Mouse (Mus musculus) forebrain, embryonic 10.5 days (tissue): Measurements from ENCODE around the gene Dync1li2. TPM values are rescaled to one million over a fixed set of nuclear protein-coding genes. Genes with fewer than 3 reads are reported as not detected.

ENCODE experiments used
- DNase-seq: peaks from one replicate; pipeline ENCODE4 v3.0.0-alpha.2; 2017; ENCODE audit warnings: low spot score; ENCODE audit errors: extremely low spot score
- H3K27ac ChIP-seq: fragments of 300-500 bp; sonication (generic); 2 replicates; pipeline ENCODE4 v1.5.1; 2016; ENCODE audit warnings: mild to moderate bottlenecking
- H3K27me3 ChIP-seq: fragments of 300-500 bp; sonication (generic); 2 replicates; pipeline ENCODE4 v1.6.1; 2016; ENCODE audit warnings: mild to moderate bottlenecking; ENCODE audit not compliant: poor library complexity, severe bottlenecking
- H3K36me3 ChIP-seq: fragments of 300-500 bp; sonication (generic); replicated peaks from 2 replicates; pipeline ENCODE4 v1.6.1; 2016; ENCODE audit warnings: mild to moderate bottlenecking, moderate library complexity
- H3K4me1 ChIP-seq: fragments of 300-500 bp; sonication (generic); 2 replicates; pipeline ENCODE4 v1.6.1; 2016
- H3K4me3 ChIP-seq: fragments of 300-500 bp; sonication (generic); 2 replicates; pipeline ENCODE4 v1.5.1; 2016; ENCODE audit warnings: mild to moderate bottlenecking, moderate library complexity
- H3K9me3 ChIP-seq: fragments of 300-500 bp; sonication (generic); 2 replicates; pipeline ENCODE4 v1.6.1; 2016; ENCODE audit warnings: mild to moderate bottlenecking, moderate library complexity
- whole genome bisulfite sequencing: fragments of 180-500 bp; shearing (Covaris S2); methylation state at CpG from one replicate; pipeline ENCODE4 v1.1.7; 2016; 5-methylcytosine and 5-hydroxymethylcytosine counted together
- polyA plus RNA-seq: library from polyadenylated mRNA; unstranded; fragments of >200 nt; fragmentation: Nextera tagmentation; extraction: Ambion mirVana; gene quantifications from 2 replicates; pipeline ENCODE4 v1.2.1, GENCODE M21; 2016

The Dync1li2 gene
- polyA plus RNA-seq, 1 experiment from 2014 or later = 81.9 TPM

GRCm38 (mm10) chr8:104436038-104436437 lies 6.8 kb downstream of the Dync1li2 start:
- Histone ChIP-seq H3K27me3 (no peaks in the 10 kb centered on the region), H3K4me1 (peaks cover 4% of the 10 kb centered on the region), H3K9me3 (no peaks in the 10 kb centered on the region; the same call in 1 of the 2 replicates), H3K4me3 (no peak overlapping the region), H3K27ac (no peak overlapping the region), H3K36me3 (peaks cover 100% of the 10 kb centered on the region)
- no peak for DNase-seq
- WGBS = 93% methylated on average over 12 of the region's 12 CpGs

DNA sequence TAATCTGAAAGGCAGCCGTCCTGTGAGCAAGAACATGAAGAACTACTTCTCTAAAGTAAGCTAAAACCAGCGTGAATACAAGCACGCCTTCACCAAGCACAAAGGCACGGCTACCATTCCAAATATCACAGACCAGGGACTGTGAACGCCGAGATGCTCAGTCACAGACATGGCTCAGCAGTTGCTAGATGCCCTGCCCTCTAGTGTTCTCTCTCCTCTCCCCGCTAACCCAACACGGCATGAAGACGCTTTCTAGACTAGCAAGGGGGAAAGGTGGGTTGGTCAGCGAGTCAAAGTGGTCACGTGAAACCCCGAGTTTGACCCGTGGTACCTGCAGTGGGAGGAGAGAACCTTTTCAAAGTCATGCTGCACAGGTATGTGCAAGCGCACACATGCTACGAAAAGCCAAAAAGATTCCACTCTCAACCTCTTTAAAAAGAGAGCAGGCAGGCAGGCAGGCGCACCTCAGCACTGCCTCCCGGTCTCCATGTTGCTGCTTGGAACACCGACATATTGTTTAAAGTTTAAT lies 8.0 kb downstream of the Dync1li2 start:
- H3K27me3 ChIP-seq = no peaks in the 10 kb centered on the region
- no peak for DNase-seq
- no peaks in the 10 kb centered on the region for H3K4me1 ChIP-seq
- 91% methylated on average over 18 of the region's 18 CpGs for WGBS
- H3K9me3 ChIP-seq = no peaks in the 10 kb centered on the region; the same call in 1 of the 2 replicates
- peaks cover 100% of the 10 kb centered on the region for H3K36me3 ChIP-seq
- H3K4me3 ChIP-seq = no peak overlapping the region
- H3K27ac ChIP-seq = no peak overlapping the region

DNA sequence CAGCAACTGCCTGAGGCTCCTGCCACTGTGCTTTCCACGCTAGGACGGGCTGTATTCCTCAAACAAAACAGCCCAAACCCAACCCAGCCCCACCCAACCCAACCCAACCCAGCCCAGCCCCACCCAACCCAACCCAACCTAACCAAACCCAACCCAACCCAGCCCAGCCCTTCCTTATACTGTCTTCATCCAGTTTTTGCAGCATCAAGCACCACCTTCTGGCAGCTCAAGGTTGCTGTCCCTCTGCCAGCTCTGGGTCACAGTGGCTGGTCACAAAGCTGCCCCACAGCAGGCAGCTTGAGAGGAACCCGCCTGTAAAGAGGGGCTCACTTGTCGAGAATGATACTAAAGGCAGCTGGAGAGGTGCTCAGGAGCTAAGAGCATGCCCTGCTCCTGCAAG lies 8.6 kb downstream of the Dync1li2 start:
- no peaks in the 10 kb centered on the region for H3K27me3 ChIP-seq
- no peak for DNase-seq
- H3K4me3 ChIP-seq = no peak overlapping the region
- H3K27ac ChIP-seq = no peak overlapping the region
- no peaks in the 10 kb centered on the region; the same call in 1 of the 2 replicates for H3K9me3 ChIP-seq
- H3K4me1 ChIP-seq = no peaks in the 10 kb centered on the region
- 86% methylated on average over 4 of the region's 4 CpGs for WGBS
- H3K36me3 ChIP-seq = peaks cover 100% of the 10 kb centered on the region

GRCm38 (mm10) chr8:104433191-104433842 lies 9.5 kb downstream of the Dync1li2 start:
- no peak overlapping the region for H3K4me3 ChIP-seq
- peaks cover 100% of the 10 kb centered on the region for H3K36me3 ChIP-seq
- DNase-seq = no peak
- 94% methylated on average over 5 of the region's 5 CpGs for WGBS
- H3K27ac ChIP-seq = no peak overlapping the region
- no peaks in the 10 kb centered on the region for H3K27me3 ChIP-seq
- H3K9me3 ChIP-seq = no peaks in the 10 kb centered on the region; the same call in 1 of the 2 replicates
- H3K4me1 ChIP-seq = no peaks in the 10 kb centered on the region

- no peaks in the 10 kb centered on the region for H3K4me1 ChIP-seq
- no peaks in the 10 kb centered on the region; the same call in 1 of the 2 replicates for H3K9me3 ChIP-seq
- no peak overlapping the region for H3K27ac ChIP-seq
- H3K36me3 ChIP-seq = peaks cover 100% of the 10 kb centered on the region
- 97% methylated on average over 6 of the region's 6 CpGs for WGBS
- DNase-seq = no peak
- H3K4me3 ChIP-seq = no peak overlapping the region
- no peaks in the 10 kb centered on the region for H3K27me3 ChIP-seq
Observed at GRCm38 (mm10) chr8:104432656-104433055, 10.2 kb downstream of the Dync1li2 start.

- WGBS = 92% methylated on average over 7 of the region's 7 CpGs
Observed at GRCm38 (mm10) chr8:104430230-104430629, 12.6 kb downstream of the Dync1li2 start.

GRCm38 (mm10) chr8:104427703-104428102 lies 15.1 kb downstream of the Dync1li2 start:
- Histone ChIP-seq H3K9me3 (no peaks in the 10 kb centered on the region; the same call in 1 of the 2 replicates), H3K36me3 (peaks cover 100% of the 10 kb centered on the region), H3K27me3 (no peaks in the 10 kb centered on the region), H3K4me1 (no peaks in the 10 kb centered on the region), H3K27ac (no peak overlapping the region), H3K4me3 (no peak overlapping the region)
- WGBS = 97% methylated on average over 13 of the region's 13 CpGs
- no peak for DNase-seq

More at GRCm38 (mm10) chr8:104430230-104430629, 12.6 kb downstream of the Dync1li2 start:
- Histone ChIP-seq H3K4me3 (no peak overlapping the region), H3K36me3 (peaks cover 100% of the 10 kb centered on the region), H3K4me1 (no peaks in the 10 kb centered on the region), H3K27me3 (no peaks in the 10 kb centered on the region), H3K27ac (no peak overlapping the region), H3K9me3 (no peaks in the 10 kb centered on the region; the same call in 1 of the 2 replicates)
- no peak for DNase-seq

GRCm38 (mm10) chr8:104422313-104422712 lies 20.5 kb downstream of the Dync1li2 start:
- H3K4me1 ChIP-seq = no peaks in the 10 kb centered on the region
- 93% methylated on average over 6 of the region's 6 CpGs for WGBS
- H3K4me3 ChIP-seq = no peak overlapping the region
- H3K27ac ChIP-seq = no peak overlapping the region
- peaks cover 100% of the 10 kb centered on the region for H3K36me3 ChIP-seq
- H3K27me3 ChIP-seq = no peaks in the 10 kb centered on the region
- no peaks in the 10 kb centered on the region for H3K9me3 ChIP-seq
- DNase-seq = no peak

- Histone ChIP-seq H3K27me3 (no peaks in the 10 kb centered on the region), H3K4me1 (peaks cover 2% of the 10 kb centered on the region; the same call in 1 of the 2 replicates), H3K36me3 (peaks cover 54% of the 10 kb centered on the region), H3K9me3 (no peaks in the 10 kb centered on the region), H3K27ac (no peak overlapping the region), H3K4me3 (no peak overlapping the region)
- no peak for DNase-seq
- whole genome bisulfite sequencing = 89% methylated on average over 6 of the region's 6 CpGs
Observed at GRCm38 (mm10) chr8:104416022-104416421, 26.8 kb downstream of the Dync1li2 start.

DNA sequence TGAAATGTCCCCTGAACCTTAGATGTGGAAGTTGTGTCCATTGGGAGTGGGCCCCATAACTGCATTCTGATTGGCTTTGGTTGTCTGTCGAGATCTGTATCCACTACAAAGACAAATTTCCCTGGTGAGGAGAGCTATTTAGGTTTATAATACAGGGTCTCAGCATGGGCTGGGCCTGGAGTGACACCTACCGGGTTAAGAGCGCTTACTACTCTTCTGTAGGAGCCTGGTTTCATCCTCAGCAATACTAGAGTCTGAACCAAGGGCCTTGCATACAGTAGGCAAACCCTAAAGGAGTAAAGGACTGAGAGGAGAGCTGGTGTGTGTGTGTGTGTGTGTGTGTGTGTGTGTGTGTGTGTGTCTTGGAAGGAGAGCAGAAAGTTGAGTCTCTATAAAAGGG lies 28.6 kb downstream of the Dync1li2 start:
- no peak overlapping the region for H3K4me3 ChIP-seq
- 69% methylated on average over 3 of the region's 3 CpGs for WGBS
- H3K27me3 ChIP-seq = no peaks in the 10 kb centered on the region
- peaks cover 7% of the 10 kb centered on the region; the same call in 1 of the 2 replicates for H3K4me1 ChIP-seq
- DNase-seq = no peak
- H3K9me3 ChIP-seq = no peaks in the 10 kb centered on the region
- H3K27ac ChIP-seq = no peak overlapping the region
- H3K36me3 ChIP-seq = peaks cover 35% of the 10 kb centered on the region

DNA sequence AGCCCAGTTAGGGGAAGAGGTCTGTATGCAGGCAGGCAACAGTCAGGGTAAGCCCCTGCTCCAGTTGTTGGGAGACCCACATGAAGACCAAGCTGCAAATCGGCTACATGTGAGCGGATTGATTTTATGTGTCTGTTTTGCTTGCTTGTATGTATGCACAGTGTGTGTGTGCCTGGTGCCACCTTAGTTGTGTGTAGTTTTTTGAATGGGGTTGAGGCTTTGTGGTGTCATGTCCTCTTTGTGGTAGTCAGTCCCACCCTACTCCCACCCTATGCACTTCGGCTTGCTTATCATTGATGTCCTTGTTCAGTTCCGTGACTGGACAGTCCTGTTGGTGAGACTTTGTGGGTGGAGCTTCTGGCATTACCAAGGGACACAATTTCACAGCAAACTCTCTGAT lies 29.1 kb downstream of the Dync1li2 start:
- DNase-seq = no peak
- Histone ChIP-seq H3K36me3 (peaks cover 31% of the 10 kb centered on the region), H3K9me3 (no peaks in the 10 kb centered on the region), H3K4me3 (no peak overlapping the region), H3K27me3 (no peaks in the 10 kb centered on the region), H3K4me1 (peaks cover 7% of the 10 kb centered on the region; the same call in 1 of the 2 replicates), H3K27ac (no peak overlapping the region)
- 90% methylated on average over 4 of the region's 4 CpGs for WGBS

DNA sequence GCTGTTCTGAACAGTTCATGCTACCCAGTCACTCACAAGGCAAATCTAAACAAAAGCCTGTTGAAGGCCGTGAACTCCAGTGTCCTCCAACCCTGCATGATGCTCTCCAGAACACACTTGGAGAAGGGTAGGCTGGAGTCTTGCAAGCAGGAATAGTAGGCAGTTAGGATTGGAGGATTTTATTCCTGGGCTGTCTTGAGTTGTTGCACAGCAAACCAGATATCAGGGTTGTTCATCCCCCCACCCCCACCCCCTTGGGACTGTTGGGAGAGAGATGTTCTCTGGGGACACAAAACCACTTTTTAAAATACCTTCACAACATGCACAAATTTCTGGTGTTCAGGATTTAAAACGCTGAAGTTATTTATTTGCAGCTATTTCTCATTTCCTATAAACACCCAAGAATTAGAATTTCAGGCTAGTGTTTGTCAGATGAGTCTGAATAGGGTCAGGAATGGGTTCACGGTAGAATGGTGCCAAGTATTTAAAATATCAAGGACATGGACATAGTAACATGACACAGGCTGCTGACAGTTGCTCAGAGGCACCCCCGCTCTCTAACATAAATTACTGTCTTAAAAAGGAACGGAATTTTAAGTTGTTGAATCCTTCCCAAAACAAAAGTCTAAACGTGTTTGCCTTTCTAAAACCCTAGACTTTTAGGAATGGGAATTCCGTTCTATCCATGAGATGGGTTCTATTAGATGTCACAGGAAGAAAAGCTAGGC lies 29.9 kb downstream of the Dync1li2 start:
- H3K27ac ChIP-seq = no peak overlapping the region
- WGBS = 85% methylated on average over 7 of the region's 7 CpGs
- H3K4me3 ChIP-seq = no peak overlapping the region
- H3K4me1 ChIP-seq = peaks cover 7% of the 10 kb centered on the region; the same call in 1 of the 2 replicates
- no peak for DNase-seq
- H3K9me3 ChIP-seq = no peaks in the 10 kb centered on the region
- peaks cover 23% of the 10 kb centered on the region for H3K36me3 ChIP-seq
- H3K27me3 ChIP-seq = no peaks in the 10 kb centered on the region

DNA sequence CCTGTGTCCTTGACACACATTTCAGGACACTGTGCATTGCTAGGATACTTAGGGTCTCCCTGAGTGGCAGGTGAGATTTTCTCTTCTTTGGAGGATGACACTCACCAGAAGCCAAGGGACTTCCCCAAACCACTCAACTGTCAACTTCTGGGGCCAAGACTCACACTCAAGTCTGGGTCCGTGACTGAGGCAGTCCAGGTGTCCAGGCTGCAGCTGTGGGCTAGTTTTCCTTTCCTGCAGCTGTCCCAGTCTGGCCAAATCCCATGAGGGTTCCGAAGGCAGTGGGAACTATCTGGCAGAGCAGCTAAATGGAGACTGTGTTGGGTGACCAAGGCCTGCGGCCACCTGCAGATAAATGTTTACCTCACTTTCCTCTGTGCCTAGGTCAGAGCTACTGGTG lies 30.9 kb downstream of the Dync1li2 start:
- Histone ChIP-seq H3K9me3 (no peaks in the 10 kb centered on the region), H3K27me3 (no peaks in the 10 kb centered on the region), H3K36me3 (peaks cover 13% of the 10 kb centered on the region), H3K4me3 (no peak overlapping the region), H3K4me1 (peaks cover 7% of the 10 kb centered on the region; the same call in 1 of the 2 replicates), H3K27ac (no peak overlapping the region)
- WGBS = 84% methylated on average over 3 of the region's 3 CpGs
- no peak for DNase-seq
